Mouse (Mus musculus) CH12F3 (cell line): Measurements from ENCODE around the gene Ankzf1.
"Not testable (repeated sequence)": the region's sequence is repeated elsewhere in the genome, so short reads cannot be mapped to it uniquely, and the experiment has no call there.

Experiments used
- in situ Hi-C: fragments of 300-500 bp; cut with MboI; formaldehyde crosslinking; loops from 2 replicates; pipeline ENCODE4 v1.14.3; 2020; ENCODE audit warnings: low sequenced_read_pairs

The Ankzf1 gene

DNA sequence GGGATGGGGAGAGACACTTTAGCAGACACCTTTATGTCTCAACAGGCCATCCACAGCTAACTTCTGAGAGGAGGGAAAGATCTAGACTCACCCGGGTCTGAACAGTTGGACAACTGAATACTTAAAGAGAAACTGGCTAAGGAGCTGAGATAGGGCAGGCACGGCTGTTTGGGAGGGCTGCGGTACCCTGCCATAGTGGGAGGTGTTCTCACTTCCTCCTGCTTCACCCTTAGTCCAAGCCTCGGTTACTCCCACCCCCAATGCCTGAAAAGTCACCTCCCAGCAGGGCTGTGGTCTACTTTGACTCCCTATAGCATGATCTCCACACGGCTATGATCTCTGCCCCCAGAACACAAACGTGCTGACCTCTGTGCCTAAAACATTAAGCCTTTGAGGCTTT lies 31.6 kb downstream of the Ankzf1 start:
- in situ Hi-C loops, result no loop called here

DNA sequence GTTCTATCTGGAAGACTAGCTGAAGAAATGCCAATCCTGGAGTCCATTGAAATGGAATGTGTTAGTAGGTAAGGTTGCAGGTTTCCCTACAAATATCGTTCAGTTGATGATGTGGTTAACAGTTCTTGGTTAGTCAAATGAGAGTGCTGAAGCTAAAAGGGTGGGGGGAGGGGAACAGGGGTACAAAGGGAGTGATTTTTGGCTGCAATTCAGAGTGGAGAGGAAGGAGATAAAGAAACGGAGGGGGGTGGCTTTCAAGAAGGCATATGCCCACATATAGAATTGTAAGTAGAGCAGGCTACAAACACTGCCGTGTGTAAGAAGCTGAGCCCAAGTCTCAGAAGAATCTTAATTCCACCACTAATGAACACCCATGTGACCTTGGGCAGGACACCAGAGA lies 33.5 kb downstream of the Ankzf1 start:
- in situ Hi-C loops, result no loop called here

DNA sequence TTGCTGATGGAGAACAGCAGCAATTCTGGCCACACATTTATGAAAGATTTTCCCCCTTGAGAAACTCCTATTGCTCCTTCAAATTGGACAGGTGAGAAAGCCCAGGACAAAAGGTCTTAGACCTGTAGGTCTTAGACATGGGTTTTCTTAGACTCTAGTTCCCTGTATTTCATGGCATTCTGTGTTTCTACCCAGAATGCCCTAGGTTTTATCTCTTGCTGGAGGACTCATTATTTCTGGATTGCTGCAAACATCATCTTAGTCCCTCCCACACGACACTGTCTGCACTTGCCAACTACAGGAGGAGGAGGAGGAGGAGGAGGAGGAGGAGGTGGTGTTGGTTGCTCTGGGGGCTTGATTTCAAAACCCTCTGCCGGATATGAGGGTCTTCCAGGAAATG lies 34.2 kb downstream of the Ankzf1 start:
- in situ Hi-C loops, result no loop called here

DNA sequence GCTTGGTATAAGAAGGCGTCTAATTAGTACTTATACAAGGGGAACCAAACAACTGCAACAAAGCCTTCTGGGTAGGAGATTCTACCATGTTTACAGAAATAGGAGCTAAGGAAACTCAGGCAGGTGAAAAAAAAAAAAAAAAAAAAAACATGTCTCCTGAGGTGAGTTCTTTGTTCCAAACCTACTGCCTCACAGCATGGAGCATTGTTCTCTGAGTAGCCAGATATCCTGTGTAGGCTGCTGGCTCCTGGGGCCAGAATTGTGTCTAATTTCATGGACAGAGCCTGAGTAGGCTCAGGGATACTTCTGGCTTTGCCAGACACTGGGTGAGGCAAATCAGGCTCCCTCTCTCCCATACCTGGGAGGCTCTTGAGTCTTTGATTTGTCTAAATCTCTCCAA lies 35.7 kb downstream of the Ankzf1 start:
- in situ Hi-C loops, result no loop called here

DNA sequence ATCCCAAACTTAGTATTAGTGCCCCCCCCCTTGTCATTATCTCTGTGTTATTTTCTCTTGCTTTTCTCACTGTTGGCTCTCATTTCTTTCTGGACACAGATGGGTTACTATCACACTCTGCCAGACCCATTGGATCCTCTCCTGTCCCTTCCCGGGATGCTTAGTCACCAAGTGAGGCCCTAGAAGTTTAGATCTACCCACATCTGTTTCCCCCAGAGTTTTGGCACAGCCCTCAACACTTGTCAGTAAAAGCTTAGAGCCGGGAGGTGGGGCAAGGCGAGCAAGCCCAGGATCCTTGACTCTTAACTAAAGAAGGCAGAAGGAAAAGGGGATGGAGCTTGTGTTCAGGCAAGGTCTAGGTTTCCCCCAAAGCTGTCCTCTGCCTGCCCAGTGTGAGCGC lies 37.2 kb downstream of the Ankzf1 start:
- in situ Hi-C loops, result no loop called here

GRCm38 (mm10) chr1:75230335-75230994 lies 38.5 kb downstream of the Ankzf1 start:
- in situ Hi-C loops, result no loop called here

- in situ Hi-C loops, result no loop called here
These were observed 39.3 kb downstream of the Ankzf1 start for GRCm38 (mm10) chr1:75231224-75231623.

DNA sequence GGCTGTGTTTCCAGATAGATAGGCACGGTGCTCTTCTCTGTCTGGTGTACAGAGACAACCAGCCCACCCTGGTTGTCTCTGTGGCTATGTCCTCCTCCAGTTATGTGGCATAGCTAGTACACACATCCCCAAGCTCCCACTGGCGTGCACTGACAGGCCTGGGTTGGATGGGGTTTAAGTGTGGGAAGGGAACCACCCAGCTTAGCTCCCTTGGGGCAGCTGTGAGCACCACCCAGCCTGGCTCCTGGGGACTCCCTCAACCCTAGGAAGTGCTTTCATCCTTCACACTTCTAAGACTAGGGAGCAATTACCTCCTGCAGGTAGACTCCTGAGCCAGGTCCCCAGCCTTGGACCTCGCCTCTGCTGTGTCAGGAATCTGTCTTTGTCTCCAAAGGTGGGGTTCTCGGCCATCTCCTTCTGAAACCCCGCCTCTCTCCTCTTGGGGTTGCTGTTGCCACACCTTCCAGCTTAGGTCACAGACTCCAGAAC lies 39.8 kb downstream of the Ankzf1 start, which contains the start of gene A630095N17Rik:
A630095N17Rik (minus strand) TSS at position 439 of the 489 bp plus-strand sequence.
- in situ Hi-C loops, result no loop called here

- in situ Hi-C loops, result not testable (repeated sequence)
These were observed 40.5 kb downstream of the Ankzf1 start for GRCm38 (mm10) chr1:75232489-75232888.

GRCm38 (mm10) chr1:75234606-75235005 lies 42.7 kb downstream of the Ankzf1 start:
- in situ Hi-C loops, result no loop called here

DNA sequence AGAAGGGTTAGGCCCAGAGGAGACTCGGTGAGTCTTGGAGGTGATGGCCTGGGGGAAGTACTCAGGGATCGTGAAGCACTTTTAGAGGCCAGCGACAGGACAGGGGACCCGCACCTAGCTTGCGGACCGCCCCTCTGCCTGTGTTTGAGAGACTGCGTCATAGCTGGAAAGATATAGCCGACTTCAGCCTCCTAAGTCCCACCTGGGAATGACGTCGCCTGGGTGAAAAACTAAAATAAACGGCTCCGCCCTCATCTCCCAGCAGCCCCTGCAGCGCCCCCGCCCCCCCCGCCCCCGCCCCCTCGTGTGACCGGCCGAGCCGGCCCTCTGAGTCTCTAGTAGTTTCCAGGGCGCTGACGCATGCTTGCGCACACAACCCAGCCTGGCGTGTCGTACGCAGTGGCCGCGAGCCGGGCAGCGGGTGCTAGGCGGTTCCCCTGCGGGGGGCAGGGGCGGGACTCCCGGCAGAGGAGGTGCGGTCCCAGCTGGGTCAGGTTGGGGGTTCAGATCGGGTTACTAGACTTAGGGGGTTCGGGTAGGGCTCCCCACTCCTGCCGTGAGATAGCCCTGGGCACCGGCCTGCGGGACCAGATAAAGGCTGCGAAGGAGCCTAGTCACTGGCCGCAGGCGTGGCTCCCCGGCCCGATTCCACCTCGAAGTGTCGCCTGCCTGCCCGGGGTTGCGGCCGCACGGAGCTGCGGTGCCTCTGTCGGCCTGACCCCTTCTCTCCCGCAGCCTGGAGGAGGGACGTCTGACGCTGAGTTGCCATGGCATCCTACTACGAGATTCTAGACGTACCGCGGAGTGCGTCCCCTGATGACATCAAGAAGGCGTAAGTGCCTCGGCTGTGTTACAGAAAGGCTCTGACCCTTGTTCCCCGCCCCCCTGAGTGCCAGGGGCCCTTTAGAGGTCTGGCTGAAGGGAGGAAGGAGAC lies 44.4 kb downstream of the Ankzf1 start, which contains the start of gene Dnajb2:
Dnajb2 (plus strand) TSS at position 290 of the 934 bp plus-strand sequence.
- in situ Hi-C loops, result no loop called here

GRCm38 (mm10) chr1:75239591-75239990 lies 47.6 kb downstream of the Ankzf1 start:
- in situ Hi-C loops, result no loop called here

DNA sequence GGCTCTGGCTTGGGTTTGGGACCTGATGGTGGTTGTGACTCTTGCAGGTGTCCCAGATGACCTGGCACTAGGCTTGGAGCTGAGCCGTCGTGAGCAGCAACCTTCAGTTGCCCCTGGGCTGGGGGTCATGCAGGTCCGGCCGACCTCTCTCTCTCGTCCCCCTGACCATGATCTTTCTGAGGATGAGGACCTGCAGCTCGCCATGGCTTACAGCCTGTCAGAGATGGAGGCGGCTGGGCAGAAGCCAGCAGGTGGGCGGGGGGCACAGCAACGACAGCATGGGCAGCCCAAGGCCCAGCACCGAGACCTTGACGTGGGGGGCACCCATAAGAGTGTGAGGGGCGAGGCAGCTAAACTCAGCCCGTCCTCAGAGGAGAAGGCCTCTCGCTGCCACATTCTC lies 51.5 kb downstream of the Ankzf1 start:
- in situ Hi-C loops, result no loop called here

GRCm38 (mm10) chr1:75244175-75244826 lies 52.4 kb downstream of the Ankzf1 start:
- in situ Hi-C loops, result no loop called here

DNA sequence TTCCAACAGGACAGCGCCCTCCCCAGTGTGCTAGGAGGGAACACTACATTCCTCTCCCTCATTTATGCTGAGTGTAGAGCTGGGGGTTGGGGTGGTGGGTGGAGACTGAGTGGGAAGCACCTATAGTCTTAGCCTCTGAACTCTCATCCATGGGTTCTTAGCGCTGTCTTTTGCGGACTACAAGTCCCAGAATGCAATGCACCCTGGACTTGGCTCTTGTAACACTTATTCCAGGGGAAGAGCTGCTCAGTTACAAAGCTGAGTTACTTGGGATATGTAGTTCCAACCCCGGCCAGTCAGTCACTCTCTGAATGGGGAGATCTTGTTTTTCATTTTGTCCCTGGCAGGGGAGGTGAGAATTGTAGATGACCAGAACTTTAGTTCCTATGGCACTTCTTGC lies 52.9 kb downstream of the Ankzf1 start:
- in situ Hi-C loops, result no loop called here

- in situ Hi-C loops, result no loop called here
These were observed 55.4 kb downstream of the Ankzf1 start for GRCm38 (mm10) chr1:75247071-75247930.

DNA sequence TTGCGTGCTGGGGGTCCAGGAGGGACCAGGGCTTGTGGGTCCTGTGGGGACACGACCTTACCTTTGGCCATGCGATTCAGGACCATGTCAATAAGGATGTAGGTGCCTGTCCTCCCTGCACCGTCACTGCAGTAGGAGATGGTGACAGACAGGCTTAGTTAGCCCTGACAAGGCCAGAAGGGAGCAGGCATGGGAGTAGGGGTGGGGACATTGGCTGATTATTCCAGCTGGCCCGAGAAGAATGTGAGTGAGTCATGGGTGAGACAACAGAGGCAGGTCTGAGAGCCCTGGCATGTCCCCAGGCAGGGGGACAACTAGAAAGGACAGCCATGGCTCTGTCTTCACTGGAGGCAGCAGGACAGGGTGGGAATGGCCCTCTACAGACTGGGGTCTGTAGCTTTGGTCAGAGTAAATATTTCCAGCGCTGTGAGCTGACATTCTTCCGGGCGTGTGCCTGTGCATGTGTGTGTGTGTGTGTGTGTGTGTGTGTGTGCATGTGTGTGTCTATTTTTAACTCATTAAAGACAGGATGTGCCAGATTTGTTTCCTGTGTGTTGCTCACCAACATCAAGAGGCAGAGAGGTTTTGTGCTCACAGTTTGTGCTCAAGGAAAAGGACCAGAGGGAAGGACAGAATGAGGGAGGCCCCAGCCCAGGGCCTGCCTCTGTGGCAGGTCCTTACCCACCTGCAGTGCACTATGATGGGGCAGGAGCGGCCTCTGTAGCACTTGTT lies 56.3 kb downstream of the Ankzf1 start:
- in situ Hi-C loops, result no loop called here
